Mouse (Mus musculus) gastrocnemius, postnatal 14 days (tissue): Measurements from ENCODE around the gene Foxp1. TPM values are rescaled to one million over a fixed set of nuclear protein-coding genes. Genes with fewer than 3 reads are reported as not detected.

Experiments used
- DNase-seq: peaks from one replicate; pipeline ENCODE4 v3.0.0; 2021; ENCODE audit warnings: mixed read lengths
- intact Hi-C: fragments of 180-260 bp; cut with DNase I; formaldehyde crosslinking; loops from one replicate; pipeline ENCODE4 v1.15.1; 2025; ENCODE audit warnings: low total_unique reads
- total RNA-seq, 2 experiments: library from RNA; stranded (reverse); gene quantifications; 2 replicates each; pipeline ENCODE4 v1.2.3; 2021

The Foxp1 gene
- total RNA-seq, 2 experiments from 2014 or later = 18.0 to 20.7 TPM

- intact Hi-C loops = no loop called here
Measured at GRCm38 (mm10) chr6:99453763-99454520, 68.6 kb downstream of the Foxp1 start.

GRCm38 (mm10) chr6:99452638-99453185 is 69.8 kb downstream of the Foxp1 start:
- no peak for DNase-seq
- intact Hi-C loops = no loop called here

More at GRCm38 (mm10) chr6:99453763-99454520, 68.6 kb downstream of the Foxp1 start:
- DNase-seq = no peak

DNA sequence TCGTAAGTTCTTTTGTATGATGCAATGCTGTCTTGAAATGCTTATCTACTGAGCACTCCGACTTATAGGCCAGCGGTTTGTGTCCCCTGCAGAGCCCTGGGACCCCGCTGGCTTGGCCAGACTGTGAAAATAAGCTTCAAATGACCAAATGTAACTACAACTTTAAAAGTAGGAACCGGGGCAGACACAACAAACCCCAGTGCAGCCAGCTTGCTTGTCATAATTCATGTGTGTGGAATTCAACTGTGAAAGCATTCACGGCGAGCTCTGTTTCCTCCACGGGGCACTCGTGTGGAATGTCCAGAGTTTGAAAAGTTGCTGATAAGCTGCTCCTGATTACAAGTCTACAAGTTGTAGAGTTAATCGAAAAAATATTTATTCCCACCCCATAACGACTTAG is 71.0 kb downstream of the Foxp1 start:
- no peak for DNase-seq
- intact Hi-C loops = no loop called here

DNA sequence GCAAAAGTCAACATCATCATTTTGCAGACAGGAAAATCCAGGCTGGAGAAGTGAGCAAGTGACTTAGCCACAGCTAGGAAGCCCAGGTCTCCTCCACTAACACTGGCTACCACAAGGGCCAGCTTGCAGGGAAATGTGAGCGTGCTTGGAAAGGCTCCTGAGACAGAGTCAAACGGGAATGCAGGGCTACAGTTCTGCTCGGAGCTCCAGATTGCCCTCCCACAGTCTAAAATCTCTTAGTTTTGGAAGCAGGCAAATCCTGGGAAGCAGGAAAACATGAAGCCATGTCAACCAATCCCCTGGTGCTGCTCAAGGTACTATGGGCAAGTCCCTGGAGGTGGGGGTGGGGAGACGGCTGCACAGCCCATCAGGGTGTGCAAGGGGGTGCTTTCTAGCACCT is 75.1 kb downstream of the Foxp1 start:
- no peak for DNase-seq
- intact Hi-C loops = no loop called here

GRCm38 (mm10) chr6:99446801-99447415 is 75.6 kb downstream of the Foxp1 start:
- no peak for DNase-seq
- intact Hi-C loops = no loop called here

DNA sequence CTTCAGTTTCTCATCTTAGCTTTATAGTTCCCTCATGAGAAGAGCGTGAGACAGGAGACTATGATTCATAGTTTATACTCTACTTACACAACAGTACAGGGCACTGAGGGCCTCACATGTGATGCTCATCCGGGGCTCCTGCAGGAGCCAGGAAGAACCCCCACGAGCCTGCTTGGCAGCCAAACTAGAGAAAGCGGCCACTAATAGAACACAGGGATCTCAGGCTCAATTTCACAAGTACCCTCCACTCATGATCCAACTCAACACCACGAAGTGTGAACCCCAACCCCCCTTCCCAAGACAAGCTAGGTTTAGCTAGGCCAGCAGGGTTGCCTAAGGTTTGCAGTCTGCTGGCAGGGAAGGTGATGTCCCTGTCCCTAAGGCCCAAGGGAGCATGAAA is 79.1 kb downstream of the Foxp1 start:
- DNase-seq = no peak
- intact Hi-C loops = no loop called here

- DNase-seq = no peak
- intact Hi-C loops = no loop called here
Measured at GRCm38 (mm10) chr6:99441100-99441499, 81.4 kb downstream of the Foxp1 start.

DNA sequence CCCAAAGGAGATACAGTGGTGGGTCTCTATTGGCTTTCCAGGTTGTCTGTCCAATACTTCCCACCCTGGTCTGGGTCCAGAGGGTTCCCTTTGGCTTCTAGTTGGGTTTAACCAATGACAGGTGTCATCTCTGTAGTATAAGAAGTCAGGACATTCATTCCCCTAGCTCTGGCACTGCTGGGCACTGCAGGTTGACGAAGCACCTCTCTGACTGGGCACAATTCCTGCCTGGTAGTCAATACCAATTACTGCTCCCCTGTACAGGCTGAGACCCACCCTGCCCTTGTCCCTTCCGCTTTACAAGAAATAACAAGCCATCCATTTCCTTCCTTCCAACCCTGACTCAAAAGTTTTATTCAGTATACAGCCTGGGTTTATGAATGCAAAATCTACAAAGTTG is 81.9 kb downstream of the Foxp1 start:
- intact Hi-C loops = no loop called here
- no peak for DNase-seq

DNA sequence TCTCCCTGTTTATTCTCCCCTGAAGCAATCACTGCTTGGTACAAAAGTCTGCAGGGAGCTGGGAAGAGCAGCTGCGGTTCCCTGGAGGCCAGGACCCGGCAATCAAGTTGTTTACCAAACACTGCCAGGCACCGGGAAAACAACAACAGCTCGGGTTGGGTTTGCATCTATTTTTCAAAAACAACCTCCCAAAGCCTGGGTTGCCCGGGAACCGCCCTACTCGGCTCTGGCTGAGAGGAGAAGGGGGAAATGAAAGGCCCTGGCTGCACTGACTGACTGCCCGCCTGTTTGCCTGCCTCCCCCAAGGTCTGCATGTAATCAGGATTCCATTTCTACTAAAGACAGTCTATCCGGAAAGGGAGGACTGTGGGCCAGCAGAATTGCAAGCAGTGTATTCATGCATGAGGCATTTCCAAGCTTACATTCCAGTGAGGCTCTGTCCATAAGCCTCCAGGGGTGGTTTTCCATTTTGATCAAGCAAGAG is 82.6 kb downstream of the Foxp1 start:
- DNase-seq = peak; percentile 32

DNA sequence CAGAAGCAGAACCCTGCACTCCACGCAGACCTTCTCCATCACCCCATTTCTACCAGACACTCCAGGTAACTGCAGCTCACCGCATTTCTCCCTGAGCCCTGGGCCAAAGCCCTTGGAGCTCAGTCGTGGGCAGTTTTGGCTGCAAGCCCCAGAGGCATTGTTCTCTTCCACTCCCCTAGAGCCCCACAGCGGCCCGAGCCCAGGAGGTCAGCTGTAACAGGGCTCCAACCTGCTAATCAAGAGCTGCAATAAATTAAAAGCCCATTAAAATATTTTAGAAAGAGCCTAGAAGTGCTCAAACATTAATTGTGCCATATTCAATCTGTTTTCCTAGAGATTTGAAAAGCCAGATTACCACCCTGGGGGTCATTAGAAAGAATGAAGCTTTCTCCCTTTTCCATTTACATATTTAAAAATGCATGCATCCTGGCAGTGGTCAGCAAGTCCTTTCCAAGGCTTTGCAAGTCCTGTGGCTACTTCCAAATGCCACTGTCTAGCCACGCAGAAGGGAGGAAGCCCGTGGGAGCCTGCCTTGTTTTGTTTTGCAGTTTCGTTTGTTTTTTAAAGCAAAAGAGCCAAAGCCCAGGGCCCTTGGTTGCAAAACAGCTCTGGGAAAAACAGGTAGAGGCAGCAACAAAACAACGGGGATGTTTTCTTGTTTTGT is 83.2 kb downstream of the Foxp1 start:
- intact Hi-C loops = no loop called here
- DNase-seq = peak; percentile 31

More for the DNA sequence above, 82.6 kb downstream of the Foxp1 start:
- intact Hi-C loops = no loop called here

DNA sequence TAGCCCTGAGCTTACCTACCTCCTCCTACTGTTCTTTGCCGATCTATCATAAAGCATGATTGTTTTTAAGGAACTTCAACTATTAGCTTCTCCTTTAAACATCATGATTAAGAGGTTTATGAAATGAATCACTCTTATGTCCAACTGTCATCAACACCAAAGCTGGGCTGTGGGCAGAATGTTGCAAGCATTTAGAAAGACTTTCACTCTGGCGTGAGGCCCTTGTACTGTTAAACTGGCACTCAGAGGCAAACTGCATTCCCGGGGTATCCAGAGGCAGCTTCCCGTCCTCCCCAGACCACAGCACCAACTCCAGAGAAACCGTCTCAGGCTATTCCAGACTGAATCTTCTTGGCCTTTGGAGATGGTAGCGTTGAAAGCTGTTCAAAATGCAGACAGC is 86.2 kb downstream of the Foxp1 start:
- DNase-seq = no peak
- intact Hi-C loops = no loop called here

DNA sequence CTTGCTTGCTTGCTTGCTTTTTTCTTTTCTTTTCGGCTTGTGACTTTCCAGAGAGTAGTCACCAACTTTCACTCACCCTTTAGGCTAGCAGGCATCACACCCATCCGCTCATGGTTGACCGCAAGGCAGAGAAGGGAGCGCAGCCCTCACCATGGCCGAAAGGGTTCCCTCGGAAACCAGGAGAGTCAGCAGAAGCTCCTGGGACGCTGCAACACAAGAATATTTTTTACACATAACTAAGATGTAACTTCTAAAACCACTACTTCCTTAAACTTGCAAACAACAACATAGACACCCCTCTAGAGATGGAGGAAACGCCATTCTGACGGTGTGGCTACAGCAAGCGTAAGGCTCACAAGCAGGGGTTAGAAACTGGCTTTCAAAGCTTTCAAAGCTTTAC is 87.4 kb downstream of the Foxp1 start:
- intact Hi-C loops = no loop called here
- no peak for DNase-seq

GRCm38 (mm10) chr6:99433006-99433405 is 89.5 kb downstream of the Foxp1 start:
- intact Hi-C loops = no loop called here
- DNase-seq = no peak

DNA sequence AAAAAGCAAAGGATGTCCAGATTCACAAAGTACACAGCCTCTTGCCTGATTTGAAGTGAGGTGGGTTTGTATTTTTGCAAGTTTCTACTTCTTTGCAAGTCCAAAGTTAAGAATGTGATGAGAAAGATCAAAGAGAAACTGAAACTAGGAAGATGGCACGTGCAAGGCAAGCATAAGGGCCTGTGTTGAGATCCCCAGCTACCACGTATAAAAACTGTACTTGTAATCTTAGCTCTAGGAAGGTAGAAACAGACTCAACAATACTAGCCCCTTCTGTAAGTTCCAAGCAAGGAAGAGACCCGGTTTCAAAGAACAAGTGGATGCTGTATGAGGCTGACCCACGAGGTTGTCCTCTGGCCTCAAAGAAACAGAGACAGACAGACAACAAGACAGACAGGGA is 90.6 kb downstream of the Foxp1 start:
- DNase-seq = no peak
- intact Hi-C loops = no loop called here

- no peak for DNase-seq
- intact Hi-C loops = no loop called here
Measured at GRCm38 (mm10) chr6:99430560-99430959, 92.0 kb downstream of the Foxp1 start.

DNA sequence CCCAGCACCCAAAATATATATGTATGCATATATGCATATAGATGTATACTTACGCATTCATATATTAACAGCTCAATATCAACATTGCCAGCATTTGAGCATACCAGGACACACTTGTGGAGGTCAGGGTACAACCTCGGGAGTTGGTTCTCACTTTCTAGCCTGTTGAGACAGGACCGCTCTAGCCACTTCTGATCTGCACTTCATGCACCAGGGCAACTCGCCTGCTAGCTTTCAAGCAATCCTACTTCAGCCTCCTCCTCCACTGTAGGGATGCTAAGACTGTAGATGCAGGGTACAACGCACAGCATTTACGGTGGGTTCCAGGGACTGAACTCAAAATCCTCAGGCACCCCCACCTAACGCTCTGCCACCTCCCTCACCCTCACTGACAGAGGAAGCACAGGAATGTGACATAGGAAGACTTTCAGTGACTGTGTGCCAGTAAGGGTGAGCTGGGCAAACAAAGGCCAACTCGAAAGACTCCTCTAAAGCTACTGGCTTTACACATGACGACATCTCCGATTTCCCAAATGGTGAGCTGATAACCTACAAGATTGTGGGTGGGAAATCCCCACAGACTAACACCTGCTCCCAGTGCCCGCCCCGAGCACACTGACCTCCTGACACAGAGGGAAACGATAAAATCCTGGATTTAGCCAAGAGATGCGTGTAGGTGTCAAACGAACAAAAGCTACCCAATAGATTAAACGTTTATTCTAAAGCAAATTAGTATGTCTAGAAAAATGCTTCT is 93.0 kb downstream of the Foxp1 start:
- intact Hi-C loops = no loop called here
- no peak for DNase-seq

GRCm38 (mm10) chr6:99428961-99429360 is 93.6 kb downstream of the Foxp1 start:
- no peak for DNase-seq
- intact Hi-C loops = no loop called here

DNA sequence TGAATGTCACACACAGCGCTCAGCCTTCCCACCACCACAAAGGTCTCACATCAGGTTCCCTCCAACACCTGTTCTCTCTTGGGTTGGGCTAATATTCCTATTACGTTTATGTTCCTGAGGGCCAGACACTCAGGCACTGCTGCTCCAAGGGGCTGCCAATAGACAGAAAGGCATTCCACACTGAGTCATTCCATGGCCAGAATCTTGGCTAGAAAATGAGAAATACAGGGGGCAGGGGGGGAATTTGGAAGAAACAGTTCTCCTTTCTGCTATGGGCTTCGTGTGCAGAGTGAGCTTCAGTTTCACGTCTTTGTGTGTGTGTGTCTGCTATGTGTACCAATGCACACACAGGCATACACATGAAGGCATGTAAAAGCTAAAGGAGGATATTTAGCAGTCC is 95.2 kb downstream of the Foxp1 start:
- intact Hi-C loops = no loop called here
- DNase-seq = no peak

- intact Hi-C loops = no loop called here
- peak; percentile 27 for DNase-seq
Measured at GRCm38 (mm10) chr6:99425044-99425443, 97.5 kb downstream of the Foxp1 start.

GRCm38 (mm10) chr6:99420666-99421065 is 101.9 kb downstream of the Foxp1 start:
- DNase-seq = no peak
- intact Hi-C loops = no loop called here
